Mouse (Mus musculus): Measurements from ENCODE around the gene Gm14214.

DNA sequence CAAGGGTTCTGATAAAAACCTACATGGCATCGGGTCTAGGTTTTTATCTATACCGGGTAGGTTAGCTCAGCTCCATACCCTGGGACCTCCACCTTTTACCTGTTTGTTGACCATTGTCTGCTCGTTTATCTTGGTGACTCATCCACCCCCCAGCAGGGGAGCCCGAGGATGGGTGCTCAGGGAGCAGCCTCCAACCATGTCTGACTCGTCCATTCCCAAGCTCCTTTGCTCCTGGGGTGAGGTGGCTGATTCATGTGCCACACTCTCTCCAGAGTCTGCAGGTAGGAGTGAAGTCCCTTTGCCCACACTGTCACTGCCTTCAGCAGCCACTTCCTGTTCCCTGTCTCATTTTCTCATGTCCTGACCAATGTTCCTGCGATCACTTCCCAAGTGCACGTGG lies 33.8 kb downstream of the Gm14214 start:
- no peak for TF ChIP-seq POLR2A (IDR thresholded peaks at IDR 0.05; ENCODE audit: control insufficient read depth, extremely low read depth, insufficient read depth, low read length, poor library complexity)
- TF ChIP-seq CTCF (IDR thresholded peaks at IDR 0.05; ENCODE audit: borderline replicate concordance, control insufficient read depth, extremely low read depth, insufficient read depth, low read length, poor library complexity): no peak
